Mouse (Mus musculus) E14TG2a.4 (cell line): ENCODE data around the gene Lsm7.

ENCODE experiments used
- CTCF ChIP-seq: conservative IDR thresholded peaks from 2 replicates; pipeline ENCODE4 v1.5.1; 2014; ENCODE audit warnings: low read length
- NANOG ChIP-seq: IDR thresholded peaks from 2 replicates; pipeline ENCODE4 v1.6.1; 2014; ENCODE audit warnings: borderline replicate concordance, low read length, mixed read lengths
- POU5F1 ChIP-seq: IDR thresholded peaks from 2 replicates; pipeline ENCODE4 v1.6.1; 2014; ENCODE audit warnings: low read length, borderline replicate concordance

DNA sequence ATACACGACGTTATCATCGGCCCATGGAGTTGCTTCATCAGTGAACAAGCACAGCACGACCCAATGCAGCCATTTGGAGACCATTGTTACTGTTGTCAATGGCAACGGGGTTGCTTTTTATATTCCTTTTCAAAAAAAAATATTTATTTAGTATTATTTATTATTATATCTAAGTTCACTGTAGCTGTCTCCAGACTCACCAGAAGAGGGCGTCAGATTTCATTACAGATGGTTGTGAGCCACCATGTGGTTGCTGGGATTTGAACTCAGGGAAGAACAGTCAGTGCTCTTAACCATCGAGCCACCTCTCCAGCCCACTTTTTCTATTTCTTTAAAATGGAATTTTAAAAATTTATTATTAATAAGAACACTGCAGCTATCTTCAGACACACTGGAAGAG is 40.2 kb downstream of the Lsm7 start:
- TF ChIP-seq CTCF (peak; percentile 6; the same call in 1 of the 2 replicates), NANOG (no peak), POU5F1 (no peak)
